Mouse (Mus musculus) gastrocnemius, adult 18-20 months (tissue): Measurements from ENCODE around the gene Trabd. TPM values are rescaled to one million over a fixed set of nuclear protein-coding genes. Genes with fewer than 3 reads are reported as not detected.

Experiments used
- DNase-seq: peaks from one replicate; pipeline ENCODE4 v3.0.0; 2021; ENCODE audit warnings: low spot score
- long read RNA-seq, 2 experiments: library from polyadenylated mRNA; stranded (forward); transcript quantifications; one replicate each; pipeline ENCODE4 v2.0.0; 2021
- total RNA-seq, 2 experiments: library from RNA; stranded (reverse); gene quantifications; 2 replicates each; pipeline ENCODE4 v1.2.3; 2021

Gene Trabd
- total RNA-seq, result 10 to 100 TPM; 31.6 to 36.1 TPM
- long read RNA-seq, experiment 1, transcript Trabd-201 (10 exons, 2,439 nt), result major isoform, 49 of 67 reads
- long read RNA-seq, experiment 1, partial matches to known transcripts, result 4 of 67 reads
- long read RNA-seq, experiment 1, other reads (novel, unspliced or antisense), result 8 of 67 reads
- long read RNA-seq, experiment 2, transcript Trabd-201 (10 exons, 2,439 nt), result major isoform, 49 of 70 reads
- long read RNA-seq, experiment 2, partial matches to known transcripts, result 6 of 70 reads
- long read RNA-seq, experiment 2, other reads (novel, unspliced or antisense), result 10 of 70 reads

DNA sequence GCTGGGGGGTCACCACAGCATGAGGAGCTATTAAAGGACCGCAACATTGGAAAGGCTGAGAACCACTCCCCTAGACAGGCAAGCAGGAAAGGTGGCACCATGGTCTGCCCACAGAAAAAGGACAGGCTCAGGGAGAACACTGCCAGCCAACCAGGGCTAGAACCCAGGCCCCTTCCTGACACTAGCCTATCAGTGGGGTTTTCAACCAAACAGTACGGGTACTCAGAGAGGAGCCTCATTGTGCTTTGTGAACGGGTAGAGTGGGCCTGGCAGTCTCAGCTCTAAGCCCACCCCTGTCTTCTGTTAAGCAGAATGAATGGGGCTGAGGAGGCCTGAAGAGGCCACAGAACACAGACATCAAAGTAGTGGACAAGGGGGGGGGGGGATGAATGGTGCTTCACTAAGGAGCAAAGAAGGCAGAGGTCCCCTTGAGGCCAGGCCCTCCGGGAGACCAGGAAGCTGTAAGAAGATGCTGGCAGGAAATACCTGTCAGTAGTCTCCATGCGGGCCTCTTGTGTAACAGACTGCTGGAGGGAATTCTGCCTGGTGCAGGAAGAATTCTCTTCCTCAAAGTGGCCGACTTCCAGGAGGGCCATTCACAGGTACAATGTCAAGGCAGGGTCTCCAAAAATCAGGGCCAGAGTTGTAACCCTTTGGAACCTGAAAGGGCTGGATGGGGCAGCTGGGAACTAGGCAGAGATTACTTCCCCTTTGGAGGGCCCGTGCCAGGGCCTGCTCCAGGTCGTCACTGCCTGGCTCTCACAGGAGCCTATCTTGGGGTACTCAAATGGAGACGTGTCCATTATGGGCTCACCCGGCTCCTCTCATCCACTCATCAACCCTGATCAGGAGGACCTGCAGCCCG is at the start of gene Trabd:
Gene Trabd (plus strand): TSS at position 512 of the 865 bp plus-strand sequence.
- peak; percentile 24 for DNase-seq

DNA sequence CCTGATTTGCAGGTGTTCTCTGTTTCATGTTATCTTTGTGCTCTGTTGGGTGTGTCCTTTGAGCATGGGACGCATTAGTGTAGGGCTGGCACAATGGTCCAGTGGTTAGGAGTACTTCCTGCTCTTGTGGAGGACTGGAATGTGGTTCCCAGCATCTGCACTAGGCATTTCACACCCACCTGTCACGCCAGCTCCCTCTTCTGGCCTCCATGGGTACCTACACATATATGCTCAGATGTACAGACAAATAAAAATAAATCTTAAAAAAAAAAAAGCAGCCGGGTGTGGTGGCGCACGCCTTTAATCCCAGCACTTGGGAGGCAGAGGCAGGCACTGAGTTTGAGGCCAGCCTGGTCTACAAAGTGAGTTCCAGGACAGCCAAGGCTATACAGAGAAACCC is 30.5 kb upstream of the Trabd start:
- DNase-seq, result no peak

DNA sequence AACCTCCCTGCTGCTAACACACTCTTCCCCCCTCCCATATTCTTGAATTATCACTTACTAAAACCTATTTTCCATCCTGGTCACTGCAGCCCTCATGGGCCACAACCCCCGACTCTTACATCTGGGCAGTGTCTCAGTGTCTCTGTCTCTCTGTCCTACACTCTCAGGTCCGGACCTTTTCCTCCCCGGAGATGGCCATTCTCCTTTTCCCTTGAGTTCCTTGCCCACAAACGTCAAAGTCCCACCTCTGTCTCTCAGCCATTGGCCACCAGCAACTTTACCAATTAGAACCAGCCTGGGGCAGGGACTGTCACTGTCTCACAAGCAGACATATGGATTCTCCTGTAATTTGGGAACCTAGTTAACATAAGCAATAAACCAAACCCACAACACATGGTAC is 28.6 kb upstream of the Trabd start:
- no peak for DNase-seq

DNA sequence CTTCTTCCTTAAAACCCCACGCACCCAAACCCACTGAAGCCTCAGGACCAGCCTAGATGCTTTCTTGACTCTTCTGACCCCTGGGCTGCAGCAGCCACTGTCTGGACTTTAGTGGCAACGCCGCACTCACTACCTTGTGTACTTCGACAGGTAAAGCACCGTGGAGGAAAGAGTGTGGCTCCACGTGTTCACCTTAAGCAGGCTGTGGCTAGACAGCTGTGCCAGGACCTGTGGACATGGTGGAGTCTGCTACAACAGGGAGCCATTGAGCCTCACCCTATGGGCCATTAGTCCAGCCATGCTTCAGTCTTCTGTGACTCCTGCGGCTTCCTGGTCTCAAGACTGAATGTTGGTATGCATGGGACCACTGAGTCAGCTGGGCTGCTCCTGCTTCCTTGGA is 20.3 kb upstream of the Trabd start:
- no peak for DNase-seq

DNA sequence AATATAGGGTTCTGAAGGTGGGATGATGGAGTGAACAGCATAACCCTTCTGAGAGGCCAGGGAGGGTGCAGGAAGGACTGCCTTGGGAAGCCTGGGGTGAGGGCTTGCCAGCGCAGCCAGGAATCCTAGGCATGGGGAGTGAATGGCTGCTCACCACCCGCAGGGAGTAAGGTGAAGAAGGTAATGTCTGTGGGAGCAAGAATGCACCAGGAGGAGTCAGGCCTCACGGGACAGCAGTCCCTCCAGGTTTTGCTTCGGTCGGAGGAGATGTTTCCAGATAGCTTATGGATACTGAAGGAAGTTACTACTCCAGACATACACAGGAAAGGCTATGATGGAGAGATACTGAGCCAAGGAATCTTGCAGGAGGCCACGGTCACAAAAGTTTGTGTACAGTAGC is 16.2 kb upstream of the Trabd start:
- DNase-seq, result no peak

DNA sequence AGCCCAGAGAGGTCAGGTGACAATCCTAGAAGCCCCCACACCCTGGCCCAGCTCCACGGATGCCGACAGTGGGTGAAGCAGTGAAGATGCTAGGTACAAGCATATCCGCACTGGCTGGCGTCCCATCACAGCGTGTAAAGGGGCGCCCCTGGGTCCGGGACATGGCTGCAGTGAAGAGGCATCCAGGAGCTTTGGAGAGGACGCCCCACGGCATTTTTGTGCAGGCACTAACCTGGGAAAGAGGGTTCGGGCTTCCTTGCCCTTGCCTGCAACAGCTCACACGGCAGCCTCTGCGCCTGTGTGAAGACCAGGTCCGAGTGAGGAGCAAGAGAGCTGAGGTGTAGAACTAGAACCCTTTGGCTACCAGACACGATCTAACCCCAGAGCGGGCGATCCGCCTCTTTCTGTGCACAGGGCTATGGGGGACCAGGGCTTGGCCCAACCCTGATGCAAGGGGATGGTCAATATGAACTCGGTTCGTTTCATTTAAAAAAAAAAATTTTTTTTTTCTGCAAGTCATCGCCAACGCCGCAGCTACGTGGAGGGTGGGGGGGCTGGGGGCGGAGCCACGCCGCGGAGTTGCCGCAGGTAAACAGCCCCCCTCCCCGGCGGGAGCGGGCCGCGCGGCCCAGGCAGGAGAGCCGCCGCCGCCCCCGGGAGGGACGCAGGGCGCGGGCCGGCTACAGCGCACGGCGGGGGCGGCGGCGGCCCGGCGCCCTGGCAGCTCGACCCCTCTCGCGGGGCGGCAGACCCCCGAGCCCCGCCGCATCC is 15.6 kb upstream of the Trabd start, which contains the start of gene Panx2:
Gene Panx2 (plus strand): TSS at position 574 of the 771 bp plus-strand sequence.
- DNase-seq, result no peak

DNA sequence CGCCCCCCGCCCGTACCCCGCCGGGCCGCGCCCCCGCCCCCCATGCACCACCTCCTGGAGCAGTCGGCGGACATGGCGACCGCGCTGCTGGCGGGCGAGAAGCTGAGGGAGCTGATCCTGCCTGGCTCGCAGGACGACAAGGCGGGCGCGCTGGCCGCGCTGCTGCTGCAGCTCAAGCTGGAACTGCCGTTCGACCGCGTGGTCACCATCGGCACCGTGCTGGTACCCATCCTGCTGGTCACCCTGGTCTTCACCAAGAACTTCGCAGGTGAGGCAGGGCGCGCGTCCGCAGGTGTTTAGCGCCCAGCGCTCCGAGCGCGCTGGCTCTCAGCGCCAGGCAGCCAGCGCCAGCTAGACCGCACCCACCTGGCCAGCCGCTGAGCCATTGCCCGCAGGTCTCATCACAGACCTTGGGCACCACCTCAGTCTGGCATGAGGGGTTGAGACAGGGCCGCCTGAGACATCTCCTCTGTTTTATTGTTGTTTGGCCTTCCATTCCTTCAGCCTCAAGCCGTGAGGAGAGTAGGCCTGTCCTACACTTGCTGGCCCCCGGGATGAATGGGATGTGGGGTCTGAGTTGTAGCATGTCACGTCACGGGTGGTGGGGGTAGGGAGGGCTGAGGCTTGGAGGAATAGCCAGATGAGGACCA is 14.8 kb upstream of the Trabd start:
- no peak for DNase-seq

DNA sequence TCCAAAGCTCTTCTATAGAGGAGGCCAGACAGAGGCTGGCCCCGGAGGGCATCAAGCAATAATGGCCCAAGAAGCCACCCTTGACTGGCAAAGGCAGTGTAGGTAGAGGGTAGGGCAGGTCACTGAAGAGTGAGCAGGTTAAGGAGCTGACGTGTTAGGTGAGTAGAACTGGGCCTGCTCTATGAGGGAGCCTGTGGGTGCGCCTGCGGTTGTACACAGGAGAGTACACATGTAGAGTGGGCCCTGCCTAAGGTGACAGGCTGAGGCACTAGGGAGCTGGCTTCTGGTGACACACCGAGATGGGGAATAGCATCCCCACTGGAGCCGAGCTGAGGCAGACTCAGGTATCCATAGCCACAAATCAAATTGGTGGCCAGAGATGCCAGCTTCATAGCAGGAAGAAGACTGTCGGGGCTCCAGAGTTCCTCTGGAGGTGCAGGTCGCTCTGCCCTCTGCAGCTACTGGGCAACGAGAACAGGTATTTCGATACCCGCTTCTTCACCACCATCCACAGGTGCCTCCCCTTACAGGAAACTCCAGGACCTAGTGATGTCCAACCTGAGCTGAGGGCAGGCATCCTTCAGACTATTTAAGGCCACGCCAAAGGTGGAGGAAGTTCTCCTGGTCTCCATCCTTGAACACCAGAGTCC is 14.0 kb upstream of the Trabd start:
- no peak for DNase-seq

DNA sequence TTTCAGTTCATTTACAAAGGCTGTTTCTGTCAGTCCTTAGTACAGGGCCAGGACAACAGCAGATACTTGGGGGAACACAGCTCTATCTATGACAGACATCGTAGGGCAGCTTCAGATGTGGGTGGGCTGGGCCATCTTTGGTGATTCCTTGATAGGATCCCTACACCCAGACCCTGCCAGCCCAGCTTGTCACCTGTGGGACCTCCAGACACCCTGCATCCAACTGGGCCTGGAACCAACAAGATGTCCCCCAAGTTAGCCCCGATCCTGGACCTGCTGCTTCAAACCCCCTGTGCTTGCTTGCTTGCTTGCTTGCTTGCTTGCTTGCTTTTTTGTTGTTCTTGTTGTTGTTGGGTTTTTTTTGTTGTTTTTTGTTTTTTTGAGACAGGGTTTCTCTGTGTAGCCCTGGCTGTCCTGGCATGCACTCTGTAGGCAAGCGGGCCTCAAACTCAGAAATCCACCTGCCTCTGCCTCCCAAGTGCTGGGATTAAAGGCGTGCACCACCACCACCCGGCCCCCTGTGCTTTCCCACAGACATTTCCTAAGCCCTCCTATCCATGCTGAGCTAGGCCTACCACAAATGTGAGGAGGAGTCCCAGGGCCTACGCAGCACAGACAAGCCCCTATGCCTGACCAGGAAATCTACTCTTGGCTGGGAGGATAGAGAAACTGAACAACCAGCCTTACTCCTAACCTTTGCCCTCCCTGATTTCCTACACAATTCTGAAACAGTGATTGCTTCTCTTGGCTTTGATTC is 13.0 kb upstream of the Trabd start:
- DNase-seq, result no peak

DNA sequence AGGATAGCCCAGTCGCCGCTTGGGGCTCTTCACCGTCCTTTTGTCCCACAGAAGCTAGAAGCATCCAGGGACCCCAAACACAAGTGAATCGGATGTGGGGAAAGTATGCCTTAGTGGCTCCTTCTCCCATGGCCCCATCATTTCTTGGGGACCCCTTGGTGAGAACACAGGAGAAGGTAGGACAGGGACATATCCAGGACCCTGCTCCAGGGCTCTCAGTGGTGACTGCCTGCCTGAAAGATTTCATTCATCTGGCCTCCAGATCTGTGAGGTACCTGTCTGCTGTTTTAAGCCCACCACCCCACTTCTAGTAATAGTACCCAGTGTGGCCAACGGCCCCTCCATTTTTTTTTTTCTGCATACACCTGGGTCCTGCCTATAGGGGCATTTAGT is 12.4 kb upstream of the Trabd start:
- DNase-seq, result no peak

DNA sequence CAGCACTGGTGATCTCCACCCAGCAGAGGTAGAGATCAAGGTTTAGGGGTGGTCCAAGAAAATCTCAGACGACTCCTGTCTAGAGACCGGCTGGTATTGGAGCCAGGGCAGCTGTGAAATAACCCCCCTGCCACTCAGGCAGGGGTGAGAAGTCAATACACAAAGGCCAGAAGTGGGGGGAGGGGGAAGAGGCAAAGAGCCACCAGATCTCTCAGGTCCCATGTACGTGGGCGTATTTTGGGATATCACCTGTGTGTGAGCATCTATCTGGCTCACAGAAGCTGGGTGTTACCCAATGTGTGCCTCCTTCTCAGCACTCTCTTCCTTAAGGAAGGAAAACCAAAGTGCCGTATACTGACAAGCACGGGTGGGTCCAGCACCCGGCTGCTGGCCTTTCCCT is 11.9 kb upstream of the Trabd start:
- DNase-seq, result no peak

DNA sequence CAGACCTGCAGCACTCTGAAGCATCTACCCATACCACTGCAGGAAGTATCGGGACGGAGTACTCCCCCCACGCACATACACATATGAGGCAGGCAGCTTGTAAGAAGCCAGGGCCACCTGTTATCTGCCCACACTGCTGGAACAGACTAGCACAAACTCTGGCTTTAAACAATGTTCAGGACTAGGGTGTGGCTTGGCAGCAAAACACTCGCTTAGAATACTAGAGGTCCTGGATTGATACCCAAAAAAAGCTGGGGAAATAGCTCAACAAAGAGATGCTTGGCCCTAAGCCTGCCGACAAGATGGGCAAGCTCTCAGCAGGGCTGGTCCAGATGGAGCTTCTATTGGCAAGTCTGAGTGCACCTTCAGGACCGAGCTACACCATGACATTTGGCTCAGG is 11.4 kb upstream of the Trabd start:
- no peak for DNase-seq

DNA sequence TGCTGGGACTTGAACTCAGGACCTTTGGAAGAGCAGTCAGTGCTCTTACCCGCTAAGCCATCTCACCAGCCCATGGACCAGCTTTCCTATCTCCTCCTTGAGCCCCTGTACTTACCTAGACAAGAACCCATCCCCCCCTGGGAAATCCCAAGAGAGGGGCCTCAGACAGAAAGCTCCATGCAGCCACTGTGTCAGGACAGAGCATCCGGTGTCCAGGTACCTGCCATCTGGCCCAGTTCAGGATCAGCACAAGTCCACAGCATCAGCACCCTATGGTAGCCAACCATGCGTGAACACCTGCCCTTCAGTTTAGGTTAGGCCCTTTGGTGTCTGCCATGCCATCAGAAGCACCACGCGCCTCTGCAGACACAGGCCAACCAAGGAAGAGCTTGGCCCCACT is 10.0 kb upstream of the Trabd start:
- no peak for DNase-seq

DNA sequence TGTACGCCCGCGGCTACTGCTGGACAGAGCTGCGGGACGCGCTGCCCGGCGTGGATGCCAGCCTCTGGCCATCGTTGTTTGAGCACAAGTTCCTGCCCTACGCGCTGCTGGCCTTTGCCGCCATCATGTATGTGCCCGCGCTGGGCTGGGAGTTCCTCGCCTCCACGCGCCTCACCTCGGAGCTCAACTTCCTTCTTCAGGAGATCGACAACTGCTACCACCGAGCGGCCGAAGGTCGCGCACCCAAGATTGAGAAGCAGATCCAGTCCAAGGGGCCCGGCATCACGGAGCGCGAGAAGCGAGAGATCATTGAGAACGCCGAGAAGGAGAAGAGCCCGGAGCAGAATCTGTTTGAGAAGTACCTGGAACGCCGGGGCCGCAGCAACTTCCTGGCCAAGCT is 7.3 kb upstream of the Trabd start:
- no peak for DNase-seq

DNA sequence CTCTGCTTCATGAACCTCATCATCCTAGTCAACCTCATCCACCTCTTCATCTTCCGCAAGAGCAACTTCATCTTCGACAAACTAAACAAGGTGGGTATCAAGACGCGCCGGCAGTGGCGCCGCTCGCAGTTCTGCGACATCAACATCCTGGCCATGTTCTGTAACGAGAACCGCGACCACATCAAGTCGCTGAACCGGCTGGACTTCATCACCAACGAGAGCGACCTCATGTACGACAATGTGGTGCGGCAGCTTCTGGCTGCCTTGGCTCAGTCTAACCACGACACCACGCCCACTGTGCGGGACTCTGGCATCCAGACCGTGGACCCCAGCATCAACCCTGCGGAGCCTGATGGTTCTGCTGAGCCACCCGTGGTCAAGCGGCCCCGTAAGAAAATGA is 6.7 kb upstream of the Trabd start:
- no peak for DNase-seq

DNA sequence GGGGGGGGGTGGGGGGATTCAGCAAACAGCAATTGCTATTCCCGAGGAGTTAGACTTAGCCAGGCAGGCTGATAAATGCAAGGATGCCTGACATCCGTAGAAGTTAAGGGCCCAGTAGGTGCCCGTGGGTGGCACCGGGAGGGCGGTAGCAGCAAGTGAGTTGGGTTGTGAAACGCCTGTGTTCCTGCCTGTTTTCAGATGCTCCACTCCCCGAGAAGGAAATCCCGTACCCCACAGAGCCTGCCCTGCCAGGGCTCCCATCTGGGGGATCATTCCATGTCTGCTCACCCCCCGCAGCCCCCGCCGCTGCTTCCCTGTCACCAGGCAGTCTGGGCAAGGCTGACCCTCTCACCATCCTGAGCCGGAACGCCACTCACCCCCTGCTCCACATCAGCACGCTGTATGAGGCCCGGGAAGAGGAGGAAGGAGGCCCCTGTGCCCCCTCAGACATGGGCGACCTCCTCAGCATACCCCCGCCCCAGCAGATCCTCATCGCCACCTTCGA is 5.5 kb upstream of the Trabd start:
- no peak for DNase-seq

DNA sequence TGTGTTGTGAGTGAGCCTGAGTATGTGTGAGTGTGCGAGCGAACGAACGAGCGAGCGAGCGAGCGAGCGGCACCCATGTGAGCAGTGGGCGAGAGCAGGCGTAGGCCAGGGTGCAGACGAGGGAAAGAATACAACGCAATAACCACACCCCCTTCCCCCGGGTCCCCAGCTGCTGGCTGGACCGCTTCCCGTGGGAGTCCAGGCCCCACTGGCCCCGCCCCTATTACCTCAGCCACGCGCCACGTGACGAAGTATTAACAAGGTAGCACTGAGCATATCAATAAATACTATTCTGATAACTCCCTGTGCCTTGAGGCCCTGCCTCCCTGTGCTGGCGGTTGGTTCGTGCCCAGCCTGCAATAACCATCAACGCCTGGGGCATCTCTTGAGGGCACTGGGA is 4.3 kb upstream of the Trabd start:
- DNase-seq, result no peak

DNA sequence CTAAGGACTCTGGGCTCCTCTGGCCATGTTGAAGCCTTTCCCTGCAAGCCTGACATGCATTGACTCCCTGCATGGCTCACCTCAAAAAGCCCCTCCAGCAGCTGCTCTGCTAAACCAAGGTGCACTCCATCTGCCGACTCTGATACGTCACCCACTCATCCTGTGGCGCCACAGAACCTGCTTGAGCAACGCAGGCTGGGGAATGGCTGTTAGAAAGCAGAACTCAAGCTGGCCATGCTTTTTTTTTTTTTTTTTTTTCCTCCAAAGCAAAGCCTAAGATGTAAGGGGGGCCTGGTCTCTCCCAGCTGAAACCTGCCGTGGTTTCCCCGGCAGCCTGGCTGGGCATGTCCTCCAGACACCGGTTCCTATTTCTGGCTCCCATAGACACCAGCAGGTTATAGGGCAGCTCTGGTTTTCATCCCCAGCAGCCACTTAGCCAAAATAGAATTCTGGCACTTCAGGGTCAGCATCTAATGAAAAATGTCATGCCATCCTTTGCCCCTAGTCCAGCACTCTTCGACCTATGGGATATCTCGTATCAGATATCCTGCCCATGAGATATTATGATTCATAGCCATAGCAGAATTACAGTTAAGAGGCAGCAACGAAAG is 826 bp upstream of the Trabd start:
- DNase-seq, result no peak

DNA sequence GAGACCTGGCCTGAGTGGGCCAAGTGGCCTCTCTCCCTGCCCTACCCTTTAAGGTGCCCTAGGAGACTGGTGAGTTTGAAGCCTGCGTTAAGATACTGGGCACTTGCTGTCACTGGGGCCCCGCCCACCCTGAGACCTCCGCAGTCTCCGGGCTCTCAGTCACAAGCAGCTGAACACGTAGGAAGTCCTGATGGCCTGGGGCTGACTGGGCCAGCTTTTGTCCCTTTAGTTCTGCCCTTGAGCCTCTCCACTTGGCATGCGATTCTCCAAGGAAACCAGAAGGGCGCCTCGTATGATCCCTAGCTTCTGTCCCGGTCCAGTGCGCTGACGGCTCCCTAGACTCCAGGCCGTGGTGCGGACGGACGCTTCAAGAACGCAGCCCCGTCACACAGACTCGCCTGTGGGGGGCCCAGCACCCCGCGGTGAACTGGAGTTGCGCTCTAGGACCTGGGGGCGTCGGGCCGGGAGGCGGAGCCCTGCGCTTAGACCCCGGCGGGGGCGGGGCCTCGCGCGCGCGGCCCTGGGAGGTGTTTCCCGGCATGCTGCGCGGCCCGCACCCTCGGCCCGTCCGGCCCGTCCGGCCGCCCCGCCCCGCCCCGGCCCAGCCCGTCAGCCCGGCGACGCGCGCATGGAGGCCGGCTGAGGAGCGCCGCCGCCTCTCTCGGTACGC is 689 bp downstream of the Trabd start:
- DNase-seq, result peak; percentile 84
